Mouse (Mus musculus) midbrain, embryonic 13.5 days (tissue): ENCODE results near the gene Fat3. TPM values are rescaled to one million over a fixed set of nuclear protein-coding genes. Genes with fewer than 3 reads are reported as not detected.
A peak's percentile ranks its signal among the peaks of the same experiment; 100 is the strongest.

ENCODE experiments used
- ATAC-seq: fragments of 200-750 bp; cut with Nextera tagmentation; 2 replicates; pipeline ENCODE4 v1.8.0; 2017; ENCODE audit warnings: mild to moderate bottlenecking, moderate TSS enrichment, moderate library complexity
- H3K27ac ChIP-seq: fragments of 300-500 bp; sonication (generic); 2 replicates; pipeline ENCODE4 v1.5.1; 2015; ENCODE audit warnings: inconsistent platforms, mild to moderate bottlenecking, moderate library complexity
- H3K27me3 ChIP-seq: fragments of 300-500 bp; sonication (generic); 2 replicates; pipeline ENCODE4 v1.6.1; 2015; ENCODE audit warnings: mild to moderate bottlenecking, inconsistent platforms
- H3K36me3 ChIP-seq: fragments of 300-500 bp; sonication (generic); 2 replicates; pipeline ENCODE4 v1.6.1; 2015; ENCODE audit warnings: mild to moderate bottlenecking, inconsistent platforms
- H3K4me1 ChIP-seq: fragments of 300-500 bp; sonication (generic); replicated peaks from 2 replicates; pipeline ENCODE4 v1.6.1; 2015; ENCODE audit warnings: inconsistent platforms
- H3K4me2 ChIP-seq: fragments of 300-500 bp; sonication (generic); replicated peaks from 2 replicates; pipeline ENCODE4 v1.6.1; 2015; ENCODE audit warnings: moderate library complexity, mild to moderate bottlenecking, inconsistent platforms
- H3K4me3 ChIP-seq: fragments of 300-500 bp; sonication (generic); replicated peaks from 2 replicates; pipeline ENCODE4 v1.5.1; 2015; ENCODE audit warnings: mild to moderate bottlenecking, inconsistent platforms
- H3K9ac ChIP-seq: fragments of 300-500 bp; sonication (generic); replicated peaks from 2 replicates; pipeline ENCODE4 v1.6.1; 2015; ENCODE audit warnings: mild to moderate bottlenecking, inconsistent platforms
- H3K9me3 ChIP-seq: fragments of 300-500 bp; sonication (generic); 2 replicates; pipeline ENCODE4 v1.6.1; 2016; ENCODE audit warnings: mild to moderate bottlenecking, inconsistent platforms
- WGBS: fragments of 180-500 bp; shearing (Covaris S2); methylation state at CpG from one replicate; pipeline ENCODE4 v1.1.7; 2015; 5-methylcytosine and 5-hydroxymethylcytosine counted together
- polyA plus RNA-seq: library from polyadenylated mRNA; unstranded; fragments of >200 nt; fragmentation: Nextera tagmentation; extraction: Ambion mirVana; gene quantifications from 2 replicates; pipeline ENCODE4 v1.2.1, GENCODE M21; 2015

The Fat3 gene
- polyA plus RNA-seq = 15.2 and 15.4 TPM in 2 replicates

DNA sequence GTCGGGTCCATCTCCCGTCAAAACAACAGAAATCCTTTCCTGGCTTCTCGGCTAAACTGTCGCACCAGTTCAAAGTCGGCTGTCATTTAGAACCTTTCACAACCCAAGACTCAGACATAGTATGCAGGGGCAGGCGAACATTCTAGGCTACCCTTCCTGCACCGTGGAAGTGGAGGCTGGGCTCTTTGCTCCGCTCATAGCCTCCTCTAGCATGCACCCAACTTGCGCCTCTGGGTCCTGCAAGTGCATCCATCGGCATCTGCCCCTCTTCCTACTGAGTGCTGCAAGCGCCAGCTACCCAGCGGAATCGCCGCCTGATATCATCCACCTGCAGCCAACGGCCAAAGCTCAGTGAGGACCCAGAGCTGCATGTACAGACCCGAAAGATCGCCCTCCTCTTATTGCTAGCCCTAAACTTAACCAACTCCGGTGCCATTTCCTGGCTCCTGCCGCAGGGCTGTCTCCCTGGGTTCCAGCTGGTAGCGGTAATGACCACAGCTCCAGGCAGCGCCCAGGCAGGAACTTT is at the start of gene Fat3:
Gene Fat3, minus strand, starts transcription at position 100 of the 526 bp plus-strand sequence.
- Histone ChIP-seq H3K36me3 (no peaks in the 10 kb centered on the region), H3K27me3 (peaks cover 4% of the 10 kb centered on the region; the same call in 1 of the 2 replicates), H3K9me3 (no peaks in the 10 kb centered on the region), H3K4me1 (peaks cover 24% of the 10 kb centered on the region), H3K4me3 (peak within 1 kb of the TSS; percentile 68), H3K27ac (peak within 1 kb of the TSS; percentile 96), H3K4me2 (peak within 1 kb of the TSS; percentile 68), H3K9ac (peak within 1 kb of the TSS; percentile 77)
- under 1% methylated on average over 21 of the region's 21 CpGs for WGBS
- peak; percentile 35 for ATAC-seq

DNA sequence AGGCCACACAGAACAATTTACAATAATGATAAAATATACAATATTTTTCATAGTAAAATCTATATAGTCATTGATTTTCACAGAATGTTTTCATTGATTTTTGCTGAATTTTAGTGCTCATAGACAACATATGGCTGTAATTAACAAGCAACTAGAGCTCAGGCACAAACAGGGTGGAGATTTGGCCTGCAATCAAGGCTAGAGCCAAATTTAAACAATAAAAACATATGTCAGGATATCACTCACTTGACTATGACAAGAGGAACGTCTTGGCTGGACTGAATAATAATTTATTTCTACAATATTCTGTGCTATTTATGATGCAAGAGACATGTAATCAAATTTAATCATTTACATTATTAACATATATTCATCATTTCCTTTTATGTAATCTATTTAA is 31.8 kb upstream of the Fat3 start:
- WGBS = 61% methylated on average over 1 of the region's 1 CpGs

DNA sequence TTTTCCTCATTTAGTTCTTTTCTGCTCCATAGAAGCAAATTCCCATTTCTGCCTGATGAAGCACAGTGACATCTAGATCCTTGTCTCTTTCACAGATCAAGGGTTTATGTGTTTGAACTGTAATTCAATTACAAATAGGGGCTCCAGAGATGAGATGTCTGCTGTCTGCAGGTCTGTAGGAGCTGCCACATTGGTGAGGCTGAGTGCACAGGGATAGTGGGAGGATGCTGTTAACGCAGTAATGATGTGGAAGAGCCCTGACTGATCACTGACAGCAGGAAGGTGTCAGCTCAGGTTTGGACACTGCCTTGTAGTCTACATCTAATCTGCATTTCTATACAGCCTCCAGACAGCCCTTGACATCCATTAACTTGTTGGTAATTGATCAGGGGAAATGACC is 16.5 kb upstream of the Fat3 start:
- Histone ChIP-seq H3K4me3 (no peak overlapping the region), H3K9me3 (no peaks in the 10 kb centered on the region), H3K27me3 (no peaks in the 10 kb centered on the region), H3K36me3 (no peaks in the 10 kb centered on the region), H3K27ac (no peak overlapping the region), H3K9ac (no peak overlapping the region), H3K4me1 (no peaks in the 10 kb centered on the region; the same call in 1 of the 2 replicates), H3K4me2 (no peak overlapping the region)
- WGBS = 50% methylated on average over 1 of the region's 1 CpGs
- ATAC-seq = no peak

More for the DNA sequence above, 31.8 kb upstream of the Fat3 start:
- ATAC-seq = no peak
- H3K4me2 ChIP-seq = no peak overlapping the region
- H3K4me3 ChIP-seq = no peak overlapping the region
- no peaks in the 10 kb centered on the region for H3K9me3 ChIP-seq
- no peaks in the 10 kb centered on the region for H3K27me3 ChIP-seq
- no peak overlapping the region for H3K27ac ChIP-seq
- H3K36me3 ChIP-seq = no peaks in the 10 kb centered on the region
- no peaks in the 10 kb centered on the region for H3K4me1 ChIP-seq
- H3K9ac ChIP-seq = no peak overlapping the region

DNA sequence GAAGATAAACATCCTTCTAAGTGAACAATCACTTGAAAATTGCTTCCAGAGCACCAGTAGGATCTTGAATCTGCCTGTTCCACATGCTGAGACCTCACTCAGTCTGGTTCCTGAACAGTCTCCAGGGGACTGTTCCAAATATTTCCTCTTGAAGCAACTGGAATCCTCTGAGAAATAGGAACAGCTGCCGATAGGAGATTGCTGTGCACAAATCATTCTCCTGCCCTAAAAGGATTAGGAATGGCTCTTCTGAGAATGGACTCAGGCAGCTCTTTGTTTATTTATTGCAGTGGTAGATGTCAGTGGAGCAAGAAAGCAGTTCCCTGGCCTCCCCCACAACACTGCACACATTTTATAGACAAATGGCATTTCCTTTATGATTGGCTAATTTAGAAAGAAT is 10.9 kb upstream of the Fat3 start:
- H3K4me2 ChIP-seq = no peak overlapping the region
- ATAC-seq = 0 out of 2 replicates have a peak, but pooled peaks have one; percentile 55
- H3K36me3 ChIP-seq = no peaks in the 10 kb centered on the region
- no peaks in the 10 kb centered on the region for H3K27me3 ChIP-seq
- H3K9me3 ChIP-seq = no peaks in the 10 kb centered on the region
- H3K4me1 ChIP-seq = peaks cover 7% of the 10 kb centered on the region
- no peak overlapping the region for H3K4me3 ChIP-seq
- WGBS = 16% methylated on average over 1 of the region's 1 CpGs
- no peak overlapping the region for H3K9ac ChIP-seq
- no peak overlapping the region for H3K27ac ChIP-seq

DNA sequence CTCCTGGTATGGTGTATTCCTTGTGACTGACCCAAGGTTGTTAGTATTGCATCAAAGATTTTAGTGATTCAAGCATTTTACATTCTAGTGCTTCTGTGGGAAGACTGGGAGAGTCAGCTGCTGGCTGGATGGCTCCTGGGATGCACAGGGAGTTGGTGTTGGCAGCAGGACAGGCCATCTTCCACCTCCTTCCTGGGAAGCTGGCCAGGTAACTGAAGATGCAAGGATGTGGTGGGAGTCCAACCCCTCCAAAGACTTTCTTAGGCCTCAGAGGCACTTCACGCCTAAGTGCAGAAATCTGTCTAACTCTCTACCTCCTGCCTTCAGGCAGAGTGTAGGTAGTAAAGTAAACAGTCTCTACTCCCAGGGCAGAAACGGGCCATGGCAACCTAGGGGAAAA is 2.7 kb upstream of the Fat3 start:
- Histone ChIP-seq H3K4me3 (no peak overlapping the region), H3K4me1 (peaks cover 12% of the 10 kb centered on the region), H3K27me3 (peaks cover 4% of the 10 kb centered on the region; the same call in 1 of the 2 replicates), H3K4me2 (no peak overlapping the region), H3K9me3 (no peaks in the 10 kb centered on the region), H3K9ac (no peak overlapping the region), H3K27ac (no peak overlapping the region), H3K36me3 (no peaks in the 10 kb centered on the region)
- ATAC-seq = no peak
- 78% methylated on average over 2 of the region's 2 CpGs for WGBS

DNA sequence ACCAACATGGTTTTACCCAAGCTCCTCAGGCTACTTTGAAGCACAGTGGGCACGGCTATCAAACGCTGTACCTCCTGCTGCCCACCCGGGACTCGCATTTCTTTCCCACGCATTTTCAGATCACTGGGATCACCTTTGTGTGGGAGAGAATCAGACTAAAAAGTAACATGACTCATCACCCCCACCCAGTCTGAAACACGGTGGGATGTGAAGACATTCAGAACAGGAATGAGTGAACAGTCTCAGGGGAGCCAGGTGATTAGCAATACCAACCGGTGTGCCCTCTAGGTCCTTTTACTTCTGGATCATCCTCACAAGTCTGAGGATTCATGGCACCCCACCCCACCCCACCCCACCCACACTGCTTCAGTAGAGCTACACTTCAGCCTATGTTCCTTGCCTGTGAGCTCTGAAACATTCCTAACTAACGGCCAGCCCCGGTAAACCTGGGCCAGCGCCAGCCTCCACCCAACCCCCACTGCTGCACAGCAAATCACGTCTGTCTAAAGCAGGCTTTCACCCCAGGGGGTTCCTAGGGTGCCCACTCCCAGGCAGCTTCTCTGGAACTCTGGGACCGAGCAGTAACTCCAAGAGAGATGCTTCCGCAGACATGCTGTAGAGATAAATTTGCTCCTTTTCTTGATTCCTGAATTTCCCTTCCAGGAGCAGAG is 1.7 kb upstream of the Fat3 start:
- no peak for ATAC-seq
- WGBS = 14% methylated on average over 13 of the region's 13 CpGs
- no peaks in the 10 kb centered on the region for H3K36me3 ChIP-seq

DNA sequence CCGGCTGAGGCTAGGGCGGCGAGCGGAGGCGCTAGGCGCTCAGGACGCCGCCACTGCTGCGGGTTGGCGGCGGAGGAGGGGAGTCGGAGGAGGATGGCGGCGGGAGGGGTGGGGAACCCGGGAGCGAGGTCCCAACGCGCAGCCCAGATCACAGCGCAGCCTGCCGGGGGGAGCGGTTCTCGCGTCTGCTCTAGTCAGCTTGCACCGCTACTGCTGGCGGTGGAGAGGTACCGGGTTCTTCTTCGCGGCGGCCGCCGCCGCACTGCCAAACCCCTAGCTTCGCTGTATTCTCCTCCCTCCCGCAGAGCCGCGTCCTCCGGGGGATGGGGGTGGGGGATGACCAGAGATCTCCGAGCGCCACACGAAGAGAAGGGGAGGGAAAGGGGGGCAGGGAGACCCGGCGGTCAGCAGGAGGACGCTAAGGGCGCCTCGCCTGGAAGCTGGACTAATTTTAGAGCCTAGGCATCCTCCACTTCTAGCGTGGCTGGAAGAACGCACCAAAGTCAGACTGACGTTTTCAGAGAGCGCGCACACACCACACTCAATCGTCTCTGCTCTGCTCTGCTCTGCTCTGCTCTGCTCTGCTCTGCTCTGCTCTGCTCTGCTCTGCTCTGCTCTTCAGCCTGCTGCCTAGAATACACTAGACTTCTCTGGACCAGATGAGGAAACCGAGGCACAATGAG is 1.0 kb upstream of the Fat3 start:
- Histone ChIP-seq H3K36me3 (no peaks in the 10 kb centered on the region), H3K9me3 (no peaks in the 10 kb centered on the region), H3K4me1 (peaks cover 24% of the 10 kb centered on the region), H3K4me3 (peak overlapping the region; percentile 68), H3K9ac (peak overlapping the region; percentile 77), H3K4me2 (peak overlapping the region; percentile 68), H3K27me3 (peaks cover 4% of the 10 kb centered on the region; the same call in 1 of the 2 replicates), H3K27ac (peak overlapping the region; percentile 96)
- WGBS = under 1% methylated on average over 44 of the region's 52 CpGs
- peak; percentile 84 for ATAC-seq

More for the DNA sequence above, 1.7 kb upstream of the Fat3 start:
- H3K4me3 ChIP-seq = peak overlapping the region; percentile 68
- H3K9ac ChIP-seq = peak overlapping the region; percentile 77
- peak overlapping the region; percentile 96 for H3K27ac ChIP-seq
- peak overlapping the region; percentile 68 for H3K4me2 ChIP-seq
- peaks cover 22% of the 10 kb centered on the region for H3K4me1 ChIP-seq
- H3K9me3 ChIP-seq = no peaks in the 10 kb centered on the region
- H3K27me3 ChIP-seq = peaks cover 4% of the 10 kb centered on the region; the same call in 1 of the 2 replicates

DNA sequence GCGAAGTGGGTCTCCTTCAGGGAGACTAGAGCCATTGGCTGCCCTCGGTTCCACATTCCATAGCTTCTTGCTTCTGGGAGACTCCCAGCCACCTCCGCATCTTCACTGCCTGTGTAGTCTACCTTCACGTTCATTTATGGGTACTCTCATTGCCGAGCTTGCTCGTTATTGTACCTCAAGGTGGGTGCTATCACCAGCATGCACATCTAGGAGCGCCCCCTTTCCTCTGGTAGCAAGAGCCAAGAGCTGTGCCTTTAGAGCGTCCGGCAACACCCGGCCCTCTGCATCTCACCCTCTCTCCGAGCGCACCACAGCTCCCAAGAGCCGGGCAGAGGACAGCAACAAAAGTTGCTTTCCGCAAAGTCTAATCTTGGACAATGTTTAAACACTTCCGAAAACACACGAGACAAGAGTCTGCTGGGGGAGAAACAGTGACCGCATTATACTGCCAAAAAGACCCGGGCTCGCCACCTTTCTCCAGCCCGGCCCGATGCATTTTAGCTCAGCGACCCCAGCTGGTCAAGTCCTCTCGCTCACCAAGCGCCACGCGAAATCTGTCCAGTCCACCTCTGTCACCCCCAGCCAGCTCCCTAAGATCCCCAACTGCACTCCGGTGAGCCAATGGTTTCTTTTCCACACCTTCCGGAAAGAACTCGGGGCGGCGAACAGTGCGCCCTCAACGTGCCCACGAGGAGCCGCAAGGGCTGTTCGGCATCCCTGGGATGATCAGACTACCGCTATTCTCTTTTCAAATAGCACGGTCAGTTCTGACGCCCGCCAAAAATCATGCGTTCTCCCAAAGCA is 501 bp downstream of the Fat3 start:
- peak overlapping the region; percentile 68 for H3K4me3 ChIP-seq
- peaks cover 24% of the 10 kb centered on the region for H3K4me1 ChIP-seq
- H3K9me3 ChIP-seq = no peaks in the 10 kb centered on the region
- under 1% methylated on average over 41 of the region's 41 CpGs for WGBS
- peaks cover 4% of the 10 kb centered on the region; the same call in 1 of the 2 replicates for H3K27me3 ChIP-seq
- ATAC-seq = peak; percentile 67
- H3K4me2 ChIP-seq = peak overlapping the region; percentile 68
- H3K36me3 ChIP-seq = no peaks in the 10 kb centered on the region
- peak overlapping the region; percentile 77 for H3K9ac ChIP-seq
- H3K27ac ChIP-seq = peak overlapping the region; percentile 96

DNA sequence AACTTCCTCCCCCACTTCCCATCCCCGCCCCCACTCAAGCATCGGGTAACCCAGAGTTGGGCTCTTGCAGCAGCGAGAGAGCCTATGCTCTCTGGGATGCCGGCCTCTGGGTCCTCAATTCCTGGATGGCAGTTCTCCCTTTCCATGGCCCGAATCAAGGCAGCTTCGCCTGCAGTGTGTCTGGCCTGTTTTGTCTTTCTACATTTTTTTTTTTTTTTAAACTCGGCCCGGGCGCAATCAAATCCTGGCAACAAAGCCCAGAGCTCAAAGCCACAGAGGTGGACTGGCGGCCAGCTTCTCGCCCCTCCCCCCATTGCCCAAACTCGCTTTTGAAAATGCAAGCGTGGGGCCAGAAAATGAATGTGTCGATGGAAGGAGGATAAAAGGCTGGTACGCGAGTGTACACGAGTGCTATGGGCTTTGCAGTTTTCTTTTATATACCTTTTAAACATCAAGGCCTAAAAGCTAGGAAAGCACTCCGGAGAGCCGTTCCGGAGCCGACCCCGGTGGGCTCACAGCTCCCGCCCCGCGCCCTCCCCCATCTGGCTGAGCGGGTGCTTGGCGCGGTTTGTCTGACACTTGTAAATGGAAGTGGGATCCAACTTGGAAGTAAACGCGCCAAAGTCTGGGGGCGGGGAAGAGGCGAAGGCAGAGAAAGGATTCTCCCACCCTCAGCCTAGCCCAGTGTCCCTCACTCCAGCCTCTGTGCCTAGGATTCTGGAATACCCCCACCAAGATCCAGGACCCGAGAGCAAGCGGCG is 1.3 kb downstream of the Fat3 start:
- H3K4me2 ChIP-seq = peak overlapping the region; percentile 68
- peak overlapping the region; percentile 77 for H3K9ac ChIP-seq
- under 1% methylated on average over 35 of the region's 35 CpGs for WGBS
- peaks cover 4% of the 10 kb centered on the region; the same call in 1 of the 2 replicates for H3K27me3 ChIP-seq
- H3K4me1 ChIP-seq = peaks cover 24% of the 10 kb centered on the region
- H3K4me3 ChIP-seq = peak overlapping the region; percentile 68
- peak; percentile 57 for ATAC-seq
- peak overlapping the region; percentile 96 for H3K27ac ChIP-seq
- H3K9me3 ChIP-seq = no peaks in the 10 kb centered on the region
- H3K36me3 ChIP-seq = no peaks in the 10 kb centered on the region

DNA sequence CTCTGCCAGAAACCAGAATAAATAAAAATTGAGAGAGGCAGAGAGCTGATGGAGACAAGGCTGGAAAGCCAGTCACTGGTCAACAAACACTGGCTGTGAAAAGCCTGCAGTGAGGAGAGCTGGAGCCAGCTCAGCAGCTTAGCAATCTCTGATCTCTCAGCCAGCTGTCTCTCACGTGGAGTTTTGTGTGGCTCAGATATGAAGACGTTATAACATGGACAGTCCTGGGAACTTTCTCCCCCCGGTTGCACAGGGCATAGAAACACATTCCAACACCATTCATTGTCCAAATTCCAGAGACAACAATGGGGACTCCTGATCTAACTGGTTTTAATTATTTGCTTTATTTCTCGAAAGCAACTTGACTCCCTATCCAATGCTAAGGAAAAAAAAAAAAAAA is 2.2 kb downstream of the Fat3 start:
- H3K4me1 ChIP-seq = peaks cover 24% of the 10 kb centered on the region
- H3K27ac ChIP-seq = peak overlapping the region; percentile 62
- H3K4me2 ChIP-seq = peak overlapping the region; percentile 68
- no peaks in the 10 kb centered on the region for H3K9me3 ChIP-seq
- WGBS = 2% methylated on average over 4 of the region's 4 CpGs
- H3K27me3 ChIP-seq = no peaks in the 10 kb centered on the region
- peak overlapping the region; percentile 68 for H3K4me3 ChIP-seq
- ATAC-seq = no peak
- H3K36me3 ChIP-seq = no peaks in the 10 kb centered on the region
- H3K9ac ChIP-seq = peak overlapping the region; percentile 37

DNA sequence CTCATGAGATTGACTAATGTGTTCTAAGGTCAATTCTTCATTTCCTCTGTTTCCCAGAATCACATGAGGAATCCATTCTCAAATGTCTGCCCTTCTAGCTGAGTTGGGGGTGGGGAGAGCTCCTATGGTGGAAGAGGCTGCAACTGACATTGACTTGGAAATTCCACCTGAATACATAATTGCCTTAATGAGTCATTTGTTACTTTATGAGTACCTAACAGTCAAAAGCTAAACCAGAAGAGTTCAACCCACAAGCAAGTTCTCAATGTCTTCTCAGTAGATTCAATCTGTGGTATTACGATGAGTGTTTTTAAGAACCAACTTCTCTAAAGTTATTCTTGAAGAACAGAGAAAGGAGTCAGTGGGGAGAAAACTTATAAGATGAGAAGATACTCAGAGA is 3.7 kb downstream of the Fat3 start:
- Histone ChIP-seq H3K27ac (no peak overlapping the region), H3K4me3 (no peak overlapping the region), H3K4me2 (no peak overlapping the region), H3K4me1 (peaks cover 14% of the 10 kb centered on the region), H3K27me3 (no peaks in the 10 kb centered on the region), H3K9ac (no peak overlapping the region), H3K9me3 (no peaks in the 10 kb centered on the region), H3K36me3 (no peaks in the 10 kb centered on the region)
- no peak for ATAC-seq
- WGBS = 94% methylated on average over 1 of the region's 1 CpGs
